Mouse (Mus musculus) gastrocnemius, adult 2 months (tissue): Measurements from ENCODE around the gene Gm15107. TPM values are rescaled to one million over a fixed set of nuclear protein-coding genes. Genes with fewer than 3 reads are reported as not detected.
"Not testable (repeated sequence)": the region's sequence is repeated elsewhere in the genome, so short reads cannot be mapped to it uniquely, and the experiment has no call there.

ENCODE experiments used
- DNase-seq: peaks from one replicate; pipeline ENCODE4 v3.0.0; 2022
- H3K27ac ChIP-seq: fragments of 200-600 bp; 2 replicates; pipeline ENCODE4 v1.8.1; 2022; ENCODE audit warnings: mild to moderate bottlenecking
- H3K4me3 ChIP-seq: fragments of 200-600 bp; 2 replicates; pipeline ENCODE4 v1.8.1; 2022; ENCODE audit warnings: mild to moderate bottlenecking, moderate library complexity
- intact Hi-C: fragments of 180-260 bp; cut with DNase I; formaldehyde crosslinking; loops from one replicate; pipeline ENCODE4 v1.15.1; 2025
- long read RNA-seq, 2 experiments: library from polyadenylated mRNA; stranded (forward); transcript quantifications; one replicate each; pipeline ENCODE4 v2.0.0; 2021
- total RNA-seq, 2 experiments: library from RNA; stranded (reverse); gene quantifications; 2 replicates each; pipeline ENCODE4 v1.2.3; 2021

Gene Gm15107
- total RNA-seq: not detected
- long read RNA-seq, experiment 1: 0 reads
- long read RNA-seq, experiment 2: 0 reads

DNA sequence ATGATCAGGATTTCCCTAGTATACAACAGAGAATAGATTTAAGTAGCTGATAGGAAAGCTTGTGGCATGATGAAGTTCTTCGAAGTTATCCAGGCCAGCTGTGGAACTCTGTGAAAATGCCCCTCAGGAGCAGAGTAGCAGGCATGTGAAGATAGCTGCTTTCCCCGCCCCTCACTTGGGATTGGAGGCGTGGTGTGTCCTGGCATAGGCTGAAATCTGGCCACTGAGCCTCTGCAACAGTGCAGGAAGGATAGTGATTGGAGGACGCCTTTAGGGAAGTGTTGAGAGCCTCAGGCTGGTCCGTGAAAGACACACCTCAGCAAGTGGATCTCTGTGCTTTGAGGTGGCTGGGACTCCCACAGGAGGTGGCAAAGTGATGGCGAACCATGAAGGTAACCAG, at the start of gene Gm15107:
Gene Gm15107 (plus strand): TSS at position 301 of the 400 bp plus-strand sequence.
- intact Hi-C loops, DNase-seq, H3K4me3 ChIP-seq, H3K27ac ChIP-seq: not testable (repeated sequence)

Other genes with a start within 250 kb of the Gm15107 start
- not detected for gene Gm15080, start 187.7 kb upstream of the Gm15107 start, total RNA-seq